Mouse (Mus musculus) brain, adult 2 months (tissue): Measurements from ENCODE around the gene Natd1.

Experiments used
- DNase-seq: peaks from one replicate; pipeline ENCODE4 v3.0.0; 2011; ENCODE audit warnings: low read depth, low spot score

The Natd1 gene

GRCm38 (mm10) chr11:60914491-60914890, at the start of gene Natd1:
Natd1 (minus strand) TSS chr11:60914750.
- DNase-seq: peak; percentile 48

DNA sequence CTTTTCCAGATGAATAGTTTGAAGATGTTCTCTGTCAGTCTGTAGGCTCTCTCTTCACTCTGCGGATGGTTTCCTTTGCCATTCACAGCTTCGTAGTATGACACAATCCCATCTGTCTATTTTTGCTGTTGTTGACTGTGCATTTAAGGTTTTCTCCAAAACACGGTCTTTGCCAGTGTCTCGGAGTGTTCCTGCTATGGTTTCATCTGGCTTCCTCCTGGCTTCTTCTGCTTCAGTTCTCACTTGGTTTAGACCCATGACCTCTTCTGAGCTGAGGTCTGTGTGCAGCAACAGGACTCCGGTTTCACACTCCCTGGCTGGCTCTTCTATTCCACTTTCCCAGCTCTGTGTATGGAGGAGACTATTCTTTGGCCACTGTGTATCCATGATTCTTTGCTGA, 48.2 kb upstream of the Natd1 start:
- peak; percentile 49 for DNase-seq

- DNase-seq: no peak
These were observed 46.6 kb upstream of the Natd1 start for GRCm38 (mm10) chr11:60961176-60961575.

DNA sequence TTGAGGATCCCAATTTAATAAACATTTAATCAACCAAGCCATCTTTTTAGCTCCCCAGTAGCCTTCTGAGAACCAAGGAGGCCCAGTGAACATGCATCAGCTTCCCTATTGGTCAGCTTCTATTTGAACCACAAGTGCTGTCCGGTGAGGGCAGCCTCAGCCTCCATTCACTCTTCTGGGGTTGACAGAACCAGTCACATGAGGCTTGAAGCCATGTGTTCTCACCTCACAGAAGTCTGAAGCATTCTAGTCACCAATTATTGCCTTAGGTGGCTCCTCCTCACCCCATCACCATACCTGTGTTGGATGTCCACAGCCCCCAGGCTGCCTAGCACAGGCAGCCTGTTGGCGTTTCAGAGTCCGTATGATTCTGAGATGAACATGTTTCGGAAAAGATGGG, 44.4 kb upstream of the Natd1 start:
- DNase-seq: no peak

DNA sequence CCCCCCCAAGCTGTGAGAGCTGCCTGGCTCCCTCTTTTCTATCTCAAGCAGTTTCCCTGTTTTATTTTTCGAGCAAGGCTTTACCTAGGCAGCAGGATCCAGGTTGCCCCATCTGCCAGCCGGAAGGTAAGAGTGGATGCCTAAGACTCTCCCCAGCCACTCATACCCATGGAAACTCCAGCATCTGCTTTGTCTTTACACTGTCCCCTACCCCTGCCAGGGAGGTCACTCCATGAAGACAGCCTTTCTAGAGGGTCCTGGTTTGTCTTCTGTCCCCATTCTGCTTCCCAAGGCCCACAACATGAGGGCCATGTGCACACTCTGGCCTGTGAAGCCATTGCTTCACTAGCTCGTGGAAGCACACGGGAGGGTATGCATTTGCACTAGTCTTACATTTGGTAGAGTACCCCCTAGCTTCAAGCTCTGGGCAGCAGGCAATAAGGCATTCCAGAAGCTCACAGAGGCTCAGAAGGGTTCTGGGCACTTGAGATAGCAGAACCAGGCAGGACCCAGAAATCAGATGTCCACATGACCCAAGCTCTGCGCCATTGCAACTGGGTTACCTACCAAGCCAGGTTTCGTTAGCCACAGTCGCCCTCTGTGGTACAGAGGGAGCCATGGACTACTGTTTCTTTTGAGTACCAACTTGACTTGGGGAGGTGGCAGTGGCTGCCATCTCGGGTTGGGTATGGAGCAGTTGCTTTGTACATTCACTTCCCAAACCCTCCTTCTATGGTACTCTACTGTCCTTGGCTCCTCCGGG, 41.3 kb upstream of the Natd1 start:
- no peak for DNase-seq

- DNase-seq: peak; percentile 49
These were observed 39.9 kb upstream of the Natd1 start for GRCm38 (mm10) chr11:60954255-60955104.

GRCm38 (mm10) chr11:60953803-60954202, 39.3 kb upstream of the Natd1 start:
- peak; percentile 97 for DNase-seq

GRCm38 (mm10) chr11:60952986-60953385, 38.4 kb upstream of the Natd1 start:
- DNase-seq: no peak

DNA sequence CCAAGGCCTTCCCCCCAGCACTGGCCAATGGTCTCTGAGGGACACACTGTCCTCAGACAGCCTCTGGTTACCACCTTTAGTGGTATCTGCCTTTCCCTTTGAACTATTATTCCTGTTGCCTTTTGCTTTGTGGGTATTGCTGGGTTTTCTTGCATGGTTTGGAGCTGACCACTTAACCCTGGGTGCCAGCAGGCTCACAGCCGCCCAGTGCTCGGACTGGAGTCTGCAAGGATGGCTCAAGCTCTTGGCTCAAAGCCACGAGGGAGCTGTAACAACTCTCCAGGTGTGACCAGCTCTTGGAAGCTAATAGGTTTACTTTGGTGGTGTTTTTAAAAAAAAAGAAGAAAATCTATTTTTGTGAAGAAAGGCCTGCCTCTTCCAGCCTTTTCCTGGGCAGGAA, 37.8 kb upstream of the Natd1 start:
- DNase-seq: no peak

DNA sequence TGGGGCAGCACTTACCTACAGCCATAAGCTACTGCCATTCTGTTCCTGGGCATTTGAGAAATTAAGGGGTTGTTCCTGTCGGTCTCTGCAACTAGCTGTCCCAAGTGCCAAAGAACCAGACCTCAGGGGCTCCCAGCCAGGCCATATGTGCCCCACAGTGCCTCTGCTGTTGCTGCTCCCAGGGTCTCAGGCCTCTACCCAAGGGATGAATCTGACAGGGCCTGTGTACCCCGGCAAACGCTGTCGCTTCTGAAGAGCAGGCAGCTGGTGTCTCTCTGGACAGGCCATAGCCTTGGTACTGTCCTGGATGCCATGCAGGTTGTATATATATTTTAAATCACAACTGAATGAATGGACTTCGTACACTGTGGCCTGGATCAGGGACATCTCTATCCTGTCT, 37.3 kb upstream of the Natd1 start:
- no peak for DNase-seq

DNA sequence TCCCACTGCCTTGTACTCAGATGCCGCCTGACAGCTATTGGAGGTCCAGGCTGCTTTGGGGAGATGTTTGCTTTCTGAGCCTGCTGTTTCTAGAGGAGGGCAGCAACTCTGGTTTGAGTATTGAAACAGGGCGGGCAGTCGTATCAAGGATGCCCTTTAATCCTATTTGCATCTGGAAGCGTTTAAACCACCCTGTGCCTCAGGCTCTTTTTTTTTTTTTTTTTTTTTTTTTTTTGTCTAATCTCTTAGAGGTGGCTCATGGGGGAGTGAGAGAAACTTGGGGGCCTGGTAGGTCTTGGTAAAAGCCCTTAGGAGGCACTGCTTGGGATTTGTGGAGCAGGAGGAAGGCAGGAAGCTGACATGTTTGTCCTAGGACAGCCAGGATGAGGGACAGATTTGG, 30.5 kb upstream of the Natd1 start:
- DNase-seq: no peak

GRCm38 (mm10) chr11:60942263-60943015, 27.9 kb upstream of the Natd1 start:
- no peak for DNase-seq

- DNase-seq: no peak
These were observed 26.8 kb upstream of the Natd1 start for GRCm38 (mm10) chr11:60941370-60941769.

GRCm38 (mm10) chr11:60940501-60940900, 26.0 kb upstream of the Natd1 start:
- DNase-seq: no peak

- no peak for DNase-seq
These were observed 24.9 kb upstream of the Natd1 start for GRCm38 (mm10) chr11:60939487-60939886.

- DNase-seq: no peak
These were observed 23.1 kb upstream of the Natd1 start for GRCm38 (mm10) chr11:60937611-60938010.

- no peak for DNase-seq
These were observed 21.4 kb upstream of the Natd1 start for GRCm38 (mm10) chr11:60935975-60936373.

DNA sequence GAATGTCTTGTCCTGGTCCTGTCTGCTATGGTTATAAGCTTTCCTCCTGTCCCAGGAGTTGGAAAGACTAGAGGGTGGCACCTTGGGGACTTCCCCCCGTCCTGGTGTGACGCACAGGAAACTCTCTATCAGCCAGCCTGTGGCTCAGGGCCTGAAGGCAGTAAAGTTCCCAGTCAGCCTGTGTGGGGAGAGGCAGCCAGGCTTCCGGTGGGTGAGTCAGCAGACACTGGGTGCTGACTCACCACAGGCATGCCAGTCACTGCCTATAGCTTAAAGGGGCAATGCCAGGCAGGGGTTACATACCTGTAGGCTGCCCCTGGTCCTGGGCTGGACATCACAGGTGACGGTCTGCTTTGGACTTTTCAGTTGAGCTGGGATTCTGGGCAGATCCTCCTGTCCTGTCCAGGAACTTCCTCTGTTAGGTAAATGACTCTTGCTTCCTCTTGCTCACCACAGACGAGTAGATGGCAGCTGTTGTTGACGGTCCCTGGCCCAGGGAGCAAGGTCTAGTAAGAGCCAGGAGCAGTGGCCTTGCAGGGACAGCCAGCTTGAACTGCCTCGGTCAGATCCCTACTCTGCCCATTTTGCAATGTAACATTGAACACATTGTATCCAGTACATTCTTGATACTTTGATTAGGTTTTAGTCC, 20.9 kb upstream of the Natd1 start:
- DNase-seq: peak; percentile 84

- DNase-seq: no peak
These were observed 20.2 kb upstream of the Natd1 start for GRCm38 (mm10) chr11:60934795-60935194.

DNA sequence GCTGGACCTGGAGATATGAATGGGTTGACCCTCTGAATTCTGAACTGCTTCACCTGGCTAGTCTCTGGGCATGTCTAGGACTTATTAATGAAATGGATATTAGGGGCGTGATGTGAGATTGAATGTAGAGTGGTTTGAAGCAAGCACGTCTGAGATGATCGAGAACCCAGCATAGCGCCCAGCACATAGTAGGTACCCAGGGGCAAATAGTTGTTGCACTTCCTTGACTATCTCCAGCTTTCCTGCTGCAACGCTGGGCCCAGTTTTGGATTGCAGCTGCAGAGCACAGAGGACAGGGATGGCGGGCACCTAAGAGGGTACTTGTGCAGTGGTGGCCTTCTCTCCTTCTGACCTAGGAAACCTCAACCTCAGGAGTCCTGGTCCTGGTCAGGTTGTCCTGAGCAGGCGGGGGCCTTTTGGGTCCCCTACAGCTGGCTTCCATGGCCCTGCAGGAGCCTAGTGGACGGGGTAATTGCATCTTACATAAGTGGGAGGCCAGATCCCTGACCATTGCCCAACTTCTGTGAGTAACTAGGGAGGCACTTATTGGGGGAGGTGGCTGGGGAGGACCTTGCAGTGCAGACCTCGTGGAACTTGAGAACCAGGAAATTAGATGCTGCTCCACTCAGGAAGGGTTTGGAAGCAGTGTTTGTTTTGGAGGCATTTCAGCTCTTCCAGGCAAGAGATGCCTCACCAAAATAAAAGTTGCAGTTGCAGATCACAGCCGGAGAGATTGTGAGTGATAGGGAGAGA, 18.8 kb upstream of the Natd1 start:
- no peak for DNase-seq

GRCm38 (mm10) chr11:60932503-60933020, 18.0 kb upstream of the Natd1 start:
- DNase-seq: peak; percentile 37
